Mouse (Mus musculus): ENCODE measurements at regions not wholly inside any gene's neighbourhood (a gene's known extent, or its start where the extent isn't known, plus 50 kb on each side); places are given as distances from the start of the nearest gene placed in this dataset.

DNA sequence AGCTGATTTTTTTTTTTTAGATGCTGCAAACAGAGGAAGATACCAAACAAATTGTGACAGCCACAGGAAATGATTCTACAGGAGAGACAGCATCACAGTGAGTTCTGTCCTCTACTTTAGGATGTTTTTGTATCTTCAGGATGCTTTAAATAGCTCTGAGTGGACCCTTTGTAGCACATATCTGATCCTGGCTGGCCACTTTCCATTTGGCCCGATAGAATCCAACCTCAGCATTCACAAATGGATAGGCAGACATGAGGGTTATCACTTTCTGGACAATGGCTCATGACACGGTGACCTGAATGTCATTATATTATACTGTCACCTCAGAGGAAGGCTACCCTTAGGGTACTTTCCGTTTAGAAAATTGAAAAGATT, 379.3 kb downstream of the Gm10295 start:
- in situ Hi-C loops (cut with MboI, MseI): no loop called here

DNA sequence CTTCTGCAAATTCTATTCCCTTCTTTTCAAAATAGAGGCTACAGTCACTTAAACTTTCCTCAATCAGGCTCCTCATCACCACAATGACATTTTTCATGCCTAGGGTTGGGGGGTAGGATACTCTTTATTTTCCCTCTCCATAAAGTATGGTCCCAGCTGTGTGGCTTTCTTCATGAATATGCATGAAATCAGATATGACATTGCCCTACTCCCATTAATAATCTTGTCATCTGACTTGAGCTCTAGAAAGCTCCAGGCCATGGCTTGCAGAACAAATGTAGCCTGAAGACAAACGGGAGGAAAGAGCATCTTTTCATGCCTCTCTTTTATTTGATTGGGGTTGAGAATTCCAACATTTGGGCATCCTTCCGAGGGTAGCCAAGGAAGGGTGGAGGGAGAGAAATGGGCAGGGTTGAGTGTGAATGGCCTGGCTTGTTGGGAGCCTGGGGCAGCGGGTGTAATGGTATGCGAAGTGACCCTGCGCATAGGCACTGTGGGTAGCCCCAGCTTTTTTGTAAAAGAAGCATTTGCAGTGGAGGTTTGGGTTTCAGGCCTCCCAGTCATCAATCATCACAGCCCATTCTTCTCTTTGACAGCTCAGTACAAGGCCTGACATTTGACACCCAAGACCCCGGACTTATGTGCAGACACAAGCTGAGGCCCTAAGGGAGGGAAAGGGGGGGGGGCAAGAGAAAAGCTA, 379.8 kb downstream of the Gm10295 start:
- in situ Hi-C loops (cut with MboI, MseI): no loop called here

DNA sequence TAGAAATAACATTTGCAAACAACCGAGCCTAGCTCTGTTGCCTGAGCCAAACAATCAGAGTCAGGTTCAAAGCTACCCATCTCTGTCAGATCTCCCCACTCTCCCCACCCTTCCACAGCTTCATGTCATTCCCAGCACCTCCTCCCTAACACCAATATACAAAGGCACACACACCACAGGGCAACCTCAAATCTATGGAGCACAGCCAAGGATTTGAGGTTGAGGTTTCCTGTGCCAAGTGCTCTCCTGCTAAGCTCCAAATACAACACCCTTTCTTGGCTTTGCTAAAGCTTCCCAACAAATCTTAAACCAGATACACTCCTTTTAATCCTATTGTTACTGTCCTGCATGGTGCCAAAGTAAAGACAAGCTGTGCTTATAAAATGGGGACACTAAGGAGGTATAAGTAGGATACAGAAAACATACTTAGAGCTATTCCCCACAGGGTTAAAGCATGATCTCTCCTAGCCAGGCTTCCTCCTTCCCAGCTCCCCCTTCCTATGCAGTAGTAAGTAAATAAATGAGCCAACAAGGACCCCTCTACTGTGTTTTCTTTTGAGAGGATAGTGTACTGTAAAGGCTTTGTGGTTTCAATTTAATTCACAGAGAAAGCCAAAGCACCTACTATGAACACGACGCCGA, 398.8 kb downstream of the Gm10295 start:
- in situ Hi-C loops (cut with MboI, MseI): no loop called here

DNA sequence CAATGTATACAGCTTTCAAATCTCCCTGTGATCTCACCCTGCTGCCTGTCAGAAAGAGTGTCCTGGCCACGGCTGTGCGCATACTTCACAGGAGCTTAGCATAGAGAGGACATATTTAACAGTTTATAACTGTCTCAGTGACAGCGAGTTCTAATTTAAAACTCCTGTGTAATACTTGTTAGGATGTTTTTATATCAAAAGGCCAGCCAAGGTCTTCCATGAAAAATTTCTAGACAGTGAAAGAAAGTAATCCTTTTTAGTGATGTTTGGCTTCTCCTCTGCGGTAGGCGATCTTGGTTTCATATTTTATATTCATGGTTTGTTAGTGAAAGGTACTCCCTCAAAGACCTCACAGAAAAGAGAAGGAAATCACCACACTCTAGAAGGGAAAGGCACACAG, 403.0 kb downstream of the Gm10295 start:
- in situ Hi-C loops (cut with MboI, MseI): no loop called here

DNA sequence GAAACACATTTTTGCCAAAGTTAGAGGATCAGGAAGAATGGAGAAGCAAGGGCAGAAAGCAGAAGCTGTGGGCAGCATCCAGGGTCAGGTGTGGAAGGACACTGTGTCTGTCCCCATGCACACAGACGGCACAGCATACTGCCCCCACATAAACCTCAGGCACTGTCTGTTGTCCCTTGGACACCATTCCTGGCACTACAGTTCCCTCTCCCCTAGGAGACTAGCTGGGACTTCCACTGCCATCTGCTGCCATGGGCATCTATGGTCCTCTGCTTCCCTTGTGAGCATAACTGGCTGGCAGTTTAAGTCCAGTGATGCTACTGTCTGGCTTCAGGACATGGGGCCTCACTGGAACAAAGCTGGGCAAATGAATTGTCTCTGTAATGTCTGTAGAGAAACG, 405.0 kb downstream of the Gm10295 start:
- in situ Hi-C loops (cut with MboI, MseI): no loop called here

DNA sequence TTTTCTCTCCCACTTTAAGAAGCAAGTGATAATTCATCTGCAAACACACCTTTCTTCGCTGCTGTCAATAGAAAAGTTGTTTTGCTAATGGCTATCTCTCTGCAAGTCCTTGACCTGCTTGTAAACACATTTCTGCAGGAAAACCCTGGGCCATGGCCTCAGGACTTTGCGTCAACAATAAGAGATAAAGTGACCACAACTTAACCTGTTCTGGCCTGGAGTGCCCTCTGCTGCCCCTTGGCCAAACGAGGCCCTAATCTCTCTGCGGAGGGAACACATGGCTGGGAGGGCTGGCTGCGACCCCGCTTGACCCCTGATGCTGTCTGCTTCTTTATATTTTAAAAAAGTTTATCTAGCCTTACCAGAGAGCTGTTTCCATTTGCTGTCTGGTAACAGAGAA, 420.4 kb downstream of the Gm10295 start:
- in situ Hi-C loops (cut with MboI, MseI): no loop called here

DNA sequence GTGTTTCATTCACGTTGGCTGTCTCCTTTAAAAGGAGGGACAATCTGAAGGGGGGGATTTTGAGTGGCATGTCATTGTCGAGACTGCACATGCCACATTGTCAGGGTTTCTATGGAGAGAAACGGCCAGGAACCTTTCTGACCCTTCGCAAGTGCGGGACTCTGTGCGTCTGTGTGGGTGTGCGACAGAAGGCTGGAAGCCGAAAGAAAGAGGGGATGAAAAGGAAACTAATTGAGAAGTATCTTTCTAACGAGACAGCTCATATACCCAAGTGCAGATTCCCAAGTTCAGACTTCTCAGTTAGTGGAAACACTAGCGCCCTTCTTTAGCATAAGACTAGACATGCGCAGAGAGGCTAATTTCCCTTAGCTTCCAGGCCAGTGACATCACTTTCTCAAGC, 421.4 kb downstream of the Gm10295 start:
- in situ Hi-C loops (cut with MboI, MseI): no loop called here

DNA sequence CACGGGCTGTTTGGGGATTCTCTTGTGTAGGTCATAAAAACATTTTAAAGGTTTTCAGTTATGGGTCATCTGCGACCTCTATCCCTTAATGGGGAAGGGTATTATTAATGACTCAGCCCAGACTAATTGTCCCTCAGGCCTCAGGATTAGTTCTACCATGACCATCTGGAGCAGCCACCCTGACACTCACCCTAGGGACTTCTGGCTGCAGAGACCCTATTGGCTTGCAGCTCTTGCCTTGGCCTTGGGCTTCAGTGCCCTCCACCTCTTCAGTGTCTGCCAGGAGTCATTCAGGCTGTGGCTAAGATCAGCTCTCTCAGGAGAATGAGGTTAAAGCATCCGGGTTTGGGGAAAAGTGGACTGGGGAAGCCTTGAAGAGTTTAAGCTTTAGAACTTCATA, 423.3 kb downstream of the Gm10295 start:
- in situ Hi-C loops (cut with MboI, MseI): no loop called here

DNA sequence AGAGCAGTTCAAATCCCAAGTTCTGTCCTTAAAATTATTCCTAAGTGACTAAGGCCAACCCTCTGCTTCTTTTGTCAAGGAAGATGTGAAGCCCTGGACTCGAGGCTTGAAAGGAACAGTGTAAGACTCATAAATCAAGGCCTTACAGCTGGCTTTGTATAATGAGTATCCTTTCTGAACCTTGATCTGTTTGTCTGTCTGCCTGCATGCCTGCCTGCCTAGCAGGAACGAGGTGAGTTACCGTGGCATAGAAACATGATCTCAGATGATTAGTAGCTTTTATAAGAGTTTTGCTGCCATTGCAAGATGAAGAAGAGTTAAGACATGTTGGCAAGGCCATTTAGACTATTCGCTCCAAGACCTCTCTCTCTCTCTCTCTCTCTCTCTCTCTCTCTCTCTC, 434.3 kb downstream of the Gm10295 start:
- in situ Hi-C loops (cut with MboI, MseI): no loop called here

DNA sequence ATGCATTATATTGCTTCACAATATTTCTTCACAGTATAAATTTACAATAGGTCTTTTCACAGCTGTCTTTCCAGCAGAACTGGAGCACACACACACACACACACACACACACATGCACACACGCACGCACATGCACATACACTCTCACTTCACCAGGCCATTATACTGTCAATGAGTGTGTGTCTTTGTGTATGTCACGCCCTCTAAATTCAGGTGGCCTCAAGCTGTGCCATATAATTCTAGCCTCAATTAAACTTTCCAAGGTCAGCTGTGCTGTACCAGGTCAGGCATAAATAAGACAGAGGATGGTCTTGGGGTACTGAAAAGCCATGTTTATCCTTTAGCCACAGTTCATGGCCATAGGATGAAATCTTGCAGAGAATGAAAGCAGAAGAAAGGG, 442.4 kb downstream of the Gm10295 start:
- in situ Hi-C loops (cut with MboI, MseI): no loop called here

DNA sequence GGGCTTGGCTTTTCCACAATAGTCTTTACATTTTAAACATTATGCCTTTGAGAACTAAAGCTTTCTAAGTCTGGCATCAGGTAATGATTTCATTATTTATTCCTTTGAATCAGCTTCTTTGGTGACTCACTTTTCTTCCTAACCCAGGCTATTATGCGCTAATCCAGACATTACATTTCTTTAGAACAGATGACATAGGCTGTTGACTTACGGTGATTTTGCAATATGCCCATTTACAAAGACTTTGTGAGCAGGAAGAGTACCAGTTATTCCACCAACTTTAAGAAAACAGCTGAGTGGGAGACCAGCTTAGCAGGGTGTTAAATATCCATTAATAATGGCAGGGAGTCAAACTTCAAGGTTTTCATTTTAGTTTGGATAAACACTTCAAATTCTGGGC, 459.6 kb downstream of the Gm10295 start:
- in situ Hi-C loops (cut with MboI, MseI): no loop called here

DNA sequence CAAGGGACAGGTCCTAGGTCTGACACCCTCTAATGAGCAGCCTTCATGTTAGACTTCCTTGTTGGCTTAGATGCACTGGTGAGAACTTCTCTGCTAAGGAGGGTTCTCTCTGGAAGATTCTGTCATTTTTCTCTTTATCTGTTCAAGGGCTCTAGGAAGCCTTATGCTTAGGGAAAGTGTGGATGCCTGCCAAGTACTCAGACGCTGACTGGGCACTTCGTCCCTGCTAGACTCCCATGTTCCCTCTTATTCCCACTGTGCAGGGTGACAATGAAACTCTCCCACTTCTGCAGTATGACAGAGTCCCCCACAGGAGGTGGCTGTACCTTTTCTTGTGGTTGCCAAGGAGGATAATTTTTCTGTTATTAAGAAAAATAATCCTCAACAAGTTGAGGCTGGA, 470.8 kb downstream of the Gm10295 start:
- in situ Hi-C loops (cut with MboI, MseI): no loop called here

DNA sequence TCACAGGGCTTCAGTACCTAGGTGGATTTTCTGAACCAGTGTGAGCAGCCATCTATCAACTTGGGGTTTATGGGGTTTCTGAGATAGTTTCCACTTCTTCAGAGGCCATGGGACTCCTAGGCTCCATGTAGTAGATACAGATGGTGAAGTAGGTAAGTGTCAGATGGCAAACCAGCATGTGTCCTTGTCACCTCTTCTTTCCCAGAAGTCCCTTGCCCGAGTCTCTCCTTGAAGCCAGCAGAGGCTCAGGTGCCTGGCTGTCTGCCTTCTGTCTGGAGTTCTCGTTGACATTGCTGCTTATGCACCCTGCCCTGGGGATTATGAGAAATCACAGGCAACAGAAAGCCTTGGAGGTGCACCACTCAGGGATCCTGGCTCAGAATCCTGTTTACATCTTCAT, 476.9 kb downstream of the Gm10295 start:
- in situ Hi-C loops (cut with MboI, MseI): no loop called here

DNA sequence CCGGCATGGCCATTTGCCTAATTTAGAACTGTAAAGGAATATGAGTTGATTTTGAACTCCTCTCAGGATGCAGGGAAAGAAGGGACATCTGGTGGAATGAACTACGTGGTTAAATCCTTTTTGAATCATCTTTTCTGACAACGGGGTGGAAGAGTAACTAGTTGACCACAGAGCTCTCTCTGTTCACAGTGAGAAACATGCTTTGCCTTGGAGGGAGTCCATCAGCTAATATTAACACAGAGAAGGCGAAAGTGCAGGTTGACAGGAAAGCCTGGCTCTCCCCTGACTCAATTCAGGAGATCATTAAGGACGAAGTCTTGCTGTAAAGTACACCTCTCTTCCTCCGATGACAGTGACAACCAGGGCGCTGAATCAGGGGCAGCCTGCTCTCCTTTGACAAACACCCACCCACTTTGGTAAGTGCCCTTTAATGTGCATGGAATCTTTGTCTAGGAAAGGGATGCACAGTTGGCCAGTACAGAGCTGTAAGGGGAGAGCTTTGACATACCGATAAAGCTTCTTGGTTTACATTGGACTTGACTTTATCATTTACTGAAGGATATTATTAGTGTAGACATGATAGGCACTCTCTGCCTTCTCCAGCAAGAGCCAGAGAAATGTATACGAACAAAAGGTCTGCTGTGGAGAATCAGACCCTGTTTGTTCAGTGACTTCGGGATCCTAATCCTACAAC, 480.3 kb downstream of the Gm10295 start:
- in situ Hi-C loops (cut with MboI, MseI): no loop called here

DNA sequence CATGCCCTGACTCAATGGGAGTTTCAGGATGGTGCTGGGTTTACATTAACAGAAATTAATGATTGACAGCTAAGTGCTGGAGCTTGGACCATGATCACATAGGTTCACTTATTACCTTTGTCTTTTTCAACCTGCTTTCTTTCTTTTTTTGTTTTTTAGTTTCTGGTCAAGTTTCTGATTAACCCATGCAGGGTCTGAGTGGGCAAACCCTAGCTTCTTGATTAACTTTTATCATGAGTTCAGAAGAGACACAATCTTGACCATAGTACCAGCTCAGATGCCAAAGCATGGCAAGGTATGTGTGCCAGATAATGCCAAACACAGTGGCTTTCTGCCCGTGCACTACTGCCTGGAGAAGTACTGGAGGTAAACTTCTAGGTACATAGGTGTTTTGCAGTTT, 482.2 kb downstream of the Gm10295 start:
- in situ Hi-C loops (cut with MboI, MseI): no loop called here

DNA sequence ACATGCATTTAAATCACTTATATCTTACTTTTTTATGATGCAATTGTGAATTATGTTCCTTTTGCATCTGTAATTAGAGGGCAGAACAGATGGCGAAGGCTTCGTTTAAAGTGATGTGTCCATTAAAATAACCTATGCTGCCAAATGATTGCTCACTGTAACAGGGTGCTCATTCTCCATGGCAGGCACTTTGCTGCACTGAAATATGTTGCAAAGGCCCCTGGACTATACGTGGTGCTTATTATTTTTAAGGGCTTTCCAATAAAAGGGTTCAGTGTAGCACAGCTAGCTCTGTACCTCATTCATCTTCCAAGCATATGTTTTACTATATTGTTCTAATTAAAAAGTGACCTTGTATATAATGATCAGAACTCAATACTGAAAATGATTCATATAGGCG, 491.3 kb downstream of the Gm10295 start:
- in situ Hi-C loops (cut with MboI, MseI): no loop called here

DNA sequence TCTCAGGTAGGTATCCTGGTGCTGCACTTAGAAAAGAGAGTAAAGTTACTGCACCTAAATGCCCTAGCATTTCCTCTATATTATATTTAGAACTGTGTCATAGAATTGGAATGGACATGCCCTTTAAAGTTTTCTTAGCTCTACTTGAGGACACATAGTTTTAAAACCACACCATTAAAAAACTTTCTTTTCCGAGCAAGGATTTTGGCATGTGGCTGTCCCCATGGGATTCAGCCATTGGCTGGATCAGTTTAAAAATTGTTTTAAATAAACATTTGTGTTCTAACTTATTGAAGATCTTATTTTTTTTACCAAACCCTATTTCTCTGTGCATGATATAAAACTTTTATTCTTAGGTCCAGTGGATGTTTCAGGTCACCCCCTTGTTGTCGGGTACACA, 484.2 kb upstream of the Nr2f2 start:
- in situ Hi-C loops (cut with MboI, MseI): no loop called here

DNA sequence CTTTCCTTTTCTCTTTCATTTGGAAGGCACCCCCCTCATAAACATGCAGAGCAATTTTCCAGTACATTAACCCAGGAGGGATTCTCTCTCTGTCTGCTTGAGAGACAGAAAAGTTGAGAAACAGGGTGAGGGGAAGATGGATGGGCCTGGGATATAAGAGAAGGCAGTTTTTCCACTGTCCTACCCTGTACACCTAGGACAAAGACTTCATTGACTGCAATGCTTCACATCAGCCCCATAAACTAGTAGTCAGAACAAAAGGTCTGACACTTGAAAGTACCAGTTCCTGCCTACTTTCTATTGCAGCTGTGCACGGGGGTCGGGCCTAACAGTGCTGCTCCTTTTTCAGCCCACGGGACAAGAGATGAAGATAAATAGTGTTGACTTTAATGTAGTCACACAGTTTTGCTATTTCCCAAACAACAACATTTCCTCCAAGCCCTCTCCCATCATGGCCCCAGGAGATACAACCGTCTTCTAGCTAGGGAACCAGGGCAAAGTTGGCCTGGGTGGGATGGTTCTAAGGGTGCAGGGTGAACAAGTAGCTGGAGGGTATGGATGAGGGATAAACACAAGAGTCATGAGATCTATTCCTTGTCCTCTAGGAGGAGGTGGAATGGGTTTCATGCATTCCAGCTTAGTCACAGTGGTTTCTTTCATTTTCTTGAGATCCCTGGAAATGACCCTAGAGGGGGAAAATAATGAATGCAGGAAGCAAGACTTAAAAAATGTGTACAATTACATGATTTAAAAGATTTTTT, 481.7 kb upstream of the Nr2f2 start:
- in situ Hi-C loops (cut with MboI, MseI): loop anchor here (10.0 kb wide), 1 partner anchor 657 kb away; no protein-coding TSS in a partner anchor

DNA sequence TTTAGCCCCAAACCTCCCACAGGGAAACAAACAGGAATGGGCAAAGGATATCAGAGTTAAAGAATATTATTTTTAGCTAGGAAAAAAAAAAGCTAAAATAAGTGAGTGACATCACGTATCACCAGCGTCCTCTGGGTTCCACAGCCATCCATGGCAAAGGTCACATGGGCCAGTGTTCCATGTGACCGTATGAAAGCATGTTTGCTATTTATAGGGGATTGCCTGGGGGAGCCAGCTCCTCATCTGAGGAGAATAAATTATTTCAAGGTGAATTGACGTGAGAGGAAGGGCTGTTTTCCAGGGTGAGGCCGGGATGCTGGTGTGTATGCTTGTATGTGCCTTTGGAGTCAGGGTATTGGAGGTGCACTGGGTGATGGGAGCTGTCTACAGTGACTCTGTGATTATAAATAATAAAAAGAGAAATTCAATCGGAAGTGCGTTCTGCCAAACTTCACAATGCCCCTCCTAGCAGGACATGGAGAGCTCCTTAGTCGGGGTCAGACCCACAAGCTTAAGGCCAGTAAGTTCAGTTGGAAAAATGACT, 481.0 kb upstream of the Nr2f2 start:
- in situ Hi-C loops (cut with MboI, MseI): loop anchor here (10.0 kb wide), 1 partner anchor 657 kb away; no protein-coding TSS in a partner anchor

DNA sequence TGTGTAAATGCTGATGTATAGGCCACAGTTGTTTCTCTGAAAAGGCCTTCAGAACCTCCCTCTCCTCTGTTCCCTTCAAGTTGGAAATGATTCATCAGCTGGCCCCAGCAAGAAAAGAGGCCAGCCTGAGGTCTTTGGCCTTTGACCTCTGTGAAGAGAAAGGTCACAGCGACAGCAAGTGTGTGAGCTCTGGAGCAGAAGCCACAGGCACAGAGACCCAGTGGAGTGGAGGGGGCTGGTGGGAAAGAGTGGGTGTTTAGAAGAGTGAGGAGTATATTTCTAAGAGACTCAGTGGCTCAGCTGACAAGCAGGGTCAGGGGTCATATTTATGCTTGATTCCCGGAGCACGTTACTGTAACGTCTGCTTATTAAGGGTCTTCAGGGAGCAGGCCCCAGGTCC, 479.5 kb upstream of the Nr2f2 start:
- in situ Hi-C loops (cut with MboI, MseI): loop anchor here (10.0 kb wide), 1 partner anchor 659 kb away; no protein-coding TSS in a partner anchor

DNA sequence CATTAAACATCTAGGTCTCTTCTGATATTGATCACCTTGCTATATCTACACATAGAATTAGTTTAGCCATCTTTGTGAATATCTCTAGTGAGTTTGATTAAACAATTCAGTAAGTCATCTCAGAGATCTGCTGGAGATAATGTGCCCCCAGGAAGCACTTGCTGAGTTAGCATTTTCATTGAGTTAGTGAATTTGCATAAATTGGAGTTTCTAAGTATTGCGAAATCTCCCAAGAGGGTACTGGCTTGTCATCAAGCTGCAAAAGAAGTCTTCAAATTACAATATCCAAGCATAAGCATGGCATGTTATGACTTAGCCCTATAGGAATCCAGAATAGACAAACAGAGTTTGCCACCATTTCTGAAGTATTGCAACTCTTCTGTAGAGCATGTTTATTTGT, 473.6 kb upstream of the Nr2f2 start:
- in situ Hi-C loops (cut with MboI, MseI): loop anchor here (10.0 kb wide), 1 partner anchor 665 kb away; no protein-coding TSS in a partner anchor

DNA sequence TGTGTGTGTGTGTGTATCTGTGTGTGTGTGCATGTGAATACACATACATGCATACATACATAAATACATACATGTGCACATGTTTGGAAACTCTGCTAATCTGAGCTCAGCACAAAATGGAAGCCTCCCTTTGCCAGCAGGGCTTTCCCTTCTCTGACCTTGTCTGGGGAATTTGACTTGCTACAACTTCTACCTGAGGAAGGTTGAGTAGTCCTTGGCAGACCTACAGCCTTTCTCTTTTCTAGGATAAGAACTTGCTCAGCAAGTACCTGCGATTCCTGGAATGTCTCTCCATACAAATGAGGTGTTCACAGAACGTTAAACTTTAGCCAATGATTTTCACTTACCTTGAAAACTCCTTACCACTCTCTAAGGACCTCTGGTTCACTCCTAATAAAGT, 472.7 kb upstream of the Nr2f2 start:
- in situ Hi-C loops (cut with MboI, MseI): no loop called here

Data from T-helper 1 cell (primary cell).